Mouse (Mus musculus): Measurements from ENCODE around the gene Ak2.

DNA sequence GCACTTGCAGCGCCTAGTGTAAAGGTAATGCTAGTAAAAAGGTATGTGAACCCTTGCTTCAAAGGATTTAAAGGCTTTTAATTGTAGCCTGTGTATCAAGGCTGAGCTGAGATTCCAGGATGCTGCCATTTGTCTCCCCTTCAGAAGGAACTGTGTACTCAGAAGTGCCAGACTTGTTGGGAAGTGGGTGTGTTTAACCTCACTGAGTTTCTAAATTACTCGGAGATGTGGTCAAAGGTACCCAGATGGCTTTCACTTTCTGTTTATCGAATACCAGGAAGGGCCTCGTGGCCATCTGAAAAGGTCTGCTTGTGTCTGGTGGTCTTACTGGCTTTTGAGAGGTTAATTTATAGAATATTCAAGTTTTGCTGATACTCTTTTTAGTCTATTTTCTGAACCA is 68.2 kb downstream of the Ak2 start:
- TF ChIP-seq POLR2A (IDR thresholded peaks at IDR 0.05; ENCODE audit: insufficient read depth, low read length) (no peak), CTCF (IDR thresholded peaks at IDR 0.05; ENCODE audit: low read depth, low read length) (no peak), EP300 (IDR thresholded peaks at IDR 0.05; ENCODE audit: insufficient read depth, low read depth, low read length) (no peak)
